Comparison of ENCODE assay signal across 8 mouse cellular contexts in genomic region chr17:24886134-24886931, GRCm38 (mm10). TPM values are rescaled to one million over a fixed set of nuclear protein-coding genes. Genes with fewer than 3 reads are reported as not detected.
A peak's percentile ranks its signal among the peaks of the same experiment; 100 is the strongest.
DNase-seq lines count a peak whose midpoint lies in the region; ATAC-seq lines count a peak whose summit lies in the region.

Gene Nubp2, minus strand, starts transcription at chr17:24886349.
Gene Spsb3, plus strand, starts transcription at chr17:24886643.

- peak; percentile 100 for DNase-seq in adipocyte (ENCODE audit: low spot score)
- DNase-seq in embryo, embryonic 10 days (ENCODE audit: low spot score): peak; percentile 99
- peak; percentile 99 for DNase-seq in gastrocnemius, postnatal 10 days
- peak; percentile 99 for DNase-seq in induced T-regulatory cell, adult 2 months (ENCODE audit: low read depth)
- peak; percentile 99 to 100 for DNase-seq in left cerebral cortex, adult 9 months (ENCODE audit: low spot score in 2 of 2)
- DNase-seq in right cerebral cortex, postnatal 14 days: peak; percentile 99
- peak; percentile 95 for DNase-seq in urinary bladder, postnatal 36 days (ENCODE audit: low spot score in 2 of 2)

- ATAC-seq in megakaryocyte progenitor cell, adult 5-6 weeks (replicated peaks; ENCODE audit: poor library complexity): peak; percentile 90

RNA-seq across cellular contexts. Expression of gene Nubp2, which starts in this region (rescaled TPM):
- total RNA-seq in gastrocnemius, postnatal 10 days (2021): 10 to 100 TPM; 15.0 to 18.5 TPM
- total RNA-seq in megakaryocyte progenitor cell, adult 5-6 weeks (2015): 103 and 114 TPM in 2 replicates
- 50.4 and 57.8 TPM in 2 replicates for total RNA-seq in megakaryocyte progenitor cell, adult 5-6 weeks (2017)

RNA-seq across cellular contexts. Expression of gene Spsb3, which starts in this region (rescaled TPM):
- 10 to 100 TPM; 28.2 to 30.4 TPM for total RNA-seq in gastrocnemius, postnatal 10 days (2021)
- total RNA-seq in megakaryocyte progenitor cell, adult 5-6 weeks (2015): 14.6 and 17.9 TPM in 2 replicates
- 13.9 and 15.3 TPM in 2 replicates for total RNA-seq in megakaryocyte progenitor cell, adult 5-6 weeks (2017)

Comparison
In these comparisons a context has a peak if more than half of its experiments do, and no peak if none do; other contexts are left out.
1. Peak in every context shown above with its lines: DNase-seq and ATAC-seq.